Mouse (Mus musculus) embryonic fibroblast, embryonic 13.5 days (primary cell): ENCODE measurements around the gene Nat9. TPM values are rescaled to one million over a fixed set of nuclear protein-coding genes. Genes with fewer than 3 reads are reported as not detected.

ENCODE experiments used
- H3K27ac ChIP-seq: 2 replicates; pipeline ENCODE4 v1.5.1; 2012; ENCODE audit warnings: low read length, control low read depth, inconsistent platforms; ENCODE audit not compliant: insufficient read depth
- H3K4me1 ChIP-seq: 2 replicates; pipeline ENCODE4 v1.6.1; 2011; ENCODE audit warnings: low read length; ENCODE audit not compliant: control insufficient read depth, insufficient read depth
- H3K4me3 ChIP-seq: 2 replicates; pipeline ENCODE4 v1.5.1; 2011; ENCODE audit warnings: mild to moderate bottlenecking, control low read depth, low read length; ENCODE audit not compliant: insufficient read depth
- CTCF ChIP-seq: IDR thresholded peaks from 2 replicates; pipeline ENCODE4 v1.5.1; 2011; ENCODE audit warnings: mild to moderate bottlenecking, control low read depth, low read length, moderate library complexity, borderline replicate concordance; ENCODE audit not compliant: insufficient read depth
- POLR2A ChIP-seq: IDR thresholded peaks from 2 replicates; pipeline ENCODE4 v1.6.1; 2011; ENCODE audit warnings: low read depth, mild to moderate bottlenecking, control low read depth, low read length, moderate library complexity
- polyA plus RNA-seq: library from polyadenylated mRNA; stranded (reverse); fragments of >200 nt; gene quantifications from 2 replicates; pipeline ENCODE4 v1.2.4, GENCODE M21; 2011; ENCODE audit warnings: low read depth; ENCODE audit not compliant: missing spikeins, insufficient read length

Nat9 gene
- polyA plus RNA-seq, 1 experiment = 13.3 TPM

GRCm38 (mm10) chr11:115179191-115179590, 8.5 kb downstream of the Nat9 start:
- Histone ChIP-seq H3K27ac (no peak overlapping the region), H3K4me1 (no peaks in the 10 kb centered on the region), H3K4me3 (no peak overlapping the region)
- no peak for TF ChIP-seq POLR2A
- no peak for TF ChIP-seq CTCF

GRCm38 (mm10) chr11:115178766-115179165, 8.9 kb downstream of the Nat9 start:
- H3K4me1 ChIP-seq = no peaks in the 10 kb centered on the region
- no peak overlapping the region for H3K4me3 ChIP-seq
- TF ChIP-seq POLR2A = no peak
- TF ChIP-seq CTCF = no peak
- no peak overlapping the region for H3K27ac ChIP-seq

- Histone ChIP-seq H3K4me1 (peaks cover 7% of the 10 kb centered on the region; the same call in 1 of the 2 replicates), H3K4me3 (no peak overlapping the region), H3K27ac (no peak overlapping the region)
- no peak for TF ChIP-seq CTCF
- no peak for TF ChIP-seq POLR2A
Observed at GRCm38 (mm10) chr11:115177559-115178195, 10.0 kb downstream of the Nat9 start.

GRCm38 (mm10) chr11:115176399-115177190, 11.1 kb downstream of the Nat9 start:
- Histone ChIP-seq H3K4me1 (peaks cover 10% of the 10 kb centered on the region), H3K4me3 (no peak overlapping the region), H3K27ac (no peak overlapping the region)
- TF ChIP-seq CTCF = no peak
- no peak for TF ChIP-seq POLR2A

- no peak overlapping the region for H3K27ac ChIP-seq
- no peak overlapping the region for H3K4me3 ChIP-seq
- H3K4me1 ChIP-seq = peaks cover 10% of the 10 kb centered on the region
- no peak for TF ChIP-seq CTCF
- no peak for TF ChIP-seq POLR2A
Observed at GRCm38 (mm10) chr11:115173549-115174339, 13.9 kb downstream of the Nat9 start.

- Histone ChIP-seq H3K4me1 (peaks cover 10% of the 10 kb centered on the region), H3K27ac (no peak overlapping the region), H3K4me3 (no peak overlapping the region)
- TF ChIP-seq CTCF (no peak), POLR2A (no peak)
Observed at GRCm38 (mm10) chr11:115172825-115173287, 14.8 kb downstream of the Nat9 start.

- TF ChIP-seq CTCF = no peak
- no peak for TF ChIP-seq POLR2A
- no peak overlapping the region for H3K27ac ChIP-seq
- H3K4me1 ChIP-seq = peaks cover 10% of the 10 kb centered on the region
- no peak overlapping the region for H3K4me3 ChIP-seq
Observed at GRCm38 (mm10) chr11:115171125-115171524, 16.5 kb downstream of the Nat9 start.

- H3K4me3 ChIP-seq = no peak overlapping the region
- no peak overlapping the region for H3K27ac ChIP-seq
- peaks cover 10% of the 10 kb centered on the region for H3K4me1 ChIP-seq
- no peak for TF ChIP-seq POLR2A
- no peak for TF ChIP-seq CTCF
Observed at GRCm38 (mm10) chr11:115169430-115169829, 18.2 kb downstream of the Nat9 start.

GRCm38 (mm10) chr11:115167631-115168249, 19.9 kb downstream of the Nat9 start:
- Histone ChIP-seq H3K4me3 (no peak overlapping the region), H3K4me1 (peaks cover 4% of the 10 kb centered on the region), H3K27ac (no peak overlapping the region)
- TF ChIP-seq CTCF (no peak), POLR2A (no peak)
